Mouse (Mus musculus): ENCODE measurements around the gene Cdh4. TPM values are rescaled to one million over a fixed set of nuclear protein-coding genes. Genes with fewer than 3 reads are reported as not detected.
A peak's percentile ranks its signal among the peaks of the same experiment; 100 is the strongest.

Cdh4 gene
- polyA plus RNA-seq, 1 experiment from 2014 or later = 50.0 TPM

GRCm38 (mm10) chr2:179661998-179662714 lies 219.9 kb downstream of the Cdh4 start:
- ATAC-seq (ENCODE audit: low FRiP score, low read depth) = no peak
- Histone ChIP-seq H3K36me3 (no peaks in the 10 kb centered on the region), H3K4me3 (no peak overlapping the region), H3K27me3 (peaks cover 19% of the 10 kb centered on the region; the same call in 1 of the 2 replicates), H3K9me3 (no peaks in the 10 kb centered on the region), H3K4me2 (peak overlapping the region; percentile 20; the same call in 1 of the 2 replicates), H3K27ac (replicated peaks) (no peak overlapping the region), H3K9ac (no peak overlapping the region), H3K4me1 (replicated peaks) (peaks cover 25% of the 10 kb centered on the region)
- 5% methylated on average over 20 of the region's 20 CpGs for WGBS

- H3K36me3 ChIP-seq = no peaks in the 10 kb centered on the region
- H3K27ac ChIP-seq (replicated peaks) = no peak overlapping the region
- no peak overlapping the region for H3K4me3 ChIP-seq
- peaks cover 25% of the 10 kb centered on the region for H3K4me1 ChIP-seq (replicated peaks)
- no peak overlapping the region for H3K9ac ChIP-seq
- 13% methylated on average over 9 of the region's 9 CpGs for WGBS
- no peak for ATAC-seq (ENCODE audit: low FRiP score, low read depth)
- H3K27me3 ChIP-seq = peaks cover 19% of the 10 kb centered on the region; the same call in 1 of the 2 replicates
- no peaks in the 10 kb centered on the region for H3K9me3 ChIP-seq
- peak overlapping the region; percentile 20; the same call in 1 of the 2 replicates for H3K4me2 ChIP-seq
These were observed 220.5 kb downstream of the Cdh4 start for GRCm38 (mm10) chr2:179662739-179663138.

GRCm38 (mm10) chr2:179663652-179664051 lies 221.4 kb downstream of the Cdh4 start:
- 32% methylated on average over 9 of the region's 9 CpGs for WGBS
- Histone ChIP-seq H3K4me3 (no peak overlapping the region), H3K9me3 (no peaks in the 10 kb centered on the region), H3K27me3 (peaks cover 19% of the 10 kb centered on the region; the same call in 1 of the 2 replicates), H3K9ac (no peak overlapping the region), H3K4me1 (replicated peaks) (peaks cover 28% of the 10 kb centered on the region), H3K4me2 (no peak overlapping the region), H3K27ac (replicated peaks) (no peak overlapping the region), H3K36me3 (no peaks in the 10 kb centered on the region)
- ATAC-seq (ENCODE audit: low FRiP score, low read depth) = no peak

- H3K9me3 ChIP-seq = no peaks in the 10 kb centered on the region
- no peak overlapping the region for H3K9ac ChIP-seq
- H3K4me1 ChIP-seq (replicated peaks) = peaks cover 32% of the 10 kb centered on the region
- H3K36me3 ChIP-seq = no peaks in the 10 kb centered on the region
- 66% methylated on average over 13 of the region's 13 CpGs for WGBS
- H3K27ac ChIP-seq (replicated peaks) = no peak overlapping the region
- H3K4me2 ChIP-seq = no peak overlapping the region
- no peak overlapping the region for H3K4me3 ChIP-seq
- peaks cover 17% of the 10 kb centered on the region; the same call in 1 of the 2 replicates for H3K27me3 ChIP-seq
- ATAC-seq (ENCODE audit: low FRiP score, low read depth) = peak; percentile 62; the same call in 1 of the 2 replicates
These were observed 222.0 kb downstream of the Cdh4 start for GRCm38 (mm10) chr2:179664171-179664608.

- no peak overlapping the region for H3K4me2 ChIP-seq
- H3K27ac ChIP-seq (replicated peaks) = no peak overlapping the region
- no peak overlapping the region for H3K9ac ChIP-seq
- ATAC-seq (ENCODE audit: low FRiP score, low read depth) = no peak; the same call in 1 of the 2 replicates
- 29% methylated on average over 10 of the region's 10 CpGs for WGBS
- H3K27me3 ChIP-seq = peaks cover 6% of the 10 kb centered on the region; the same call in 1 of the 2 replicates
- no peaks in the 10 kb centered on the region for H3K36me3 ChIP-seq
- H3K4me1 ChIP-seq (replicated peaks) = peaks cover 21% of the 10 kb centered on the region
- H3K9me3 ChIP-seq = no peaks in the 10 kb centered on the region
- H3K4me3 ChIP-seq = no peak overlapping the region
These were observed 228.5 kb downstream of the Cdh4 start for GRCm38 (mm10) chr2:179670689-179671088.

- H3K27ac ChIP-seq (replicated peaks) = no peak overlapping the region
- no peaks in the 10 kb centered on the region for H3K9me3 ChIP-seq
- no peak for ATAC-seq (ENCODE audit: low FRiP score, low read depth)
- peaks cover 12% of the 10 kb centered on the region for H3K4me1 ChIP-seq (replicated peaks)
- H3K4me2 ChIP-seq = no peak overlapping the region
- H3K4me3 ChIP-seq = no peak overlapping the region
- no peak overlapping the region for H3K9ac ChIP-seq
- WGBS = 55% methylated on average over 5 of the region's 5 CpGs
- H3K36me3 ChIP-seq = no peaks in the 10 kb centered on the region
- no peaks in the 10 kb centered on the region for H3K27me3 ChIP-seq
These were observed 237.6 kb downstream of the Cdh4 start for GRCm38 (mm10) chr2:179679866-179680265.

- Histone ChIP-seq H3K4me3 (no peak overlapping the region), H3K27me3 (no peaks in the 10 kb centered on the region), H3K36me3 (no peaks in the 10 kb centered on the region), H3K4me1 (replicated peaks) (peaks cover 12% of the 10 kb centered on the region), H3K9me3 (no peaks in the 10 kb centered on the region), H3K9ac (no peak overlapping the region), H3K4me2 (no peak overlapping the region), H3K27ac (replicated peaks) (no peak overlapping the region)
- WGBS = 82% methylated on average over 1 of the region's 1 CpGs
- no peak for ATAC-seq (ENCODE audit: low FRiP score, low read depth)
These were observed 239.2 kb downstream of the Cdh4 start for GRCm38 (mm10) chr2:179681386-179681785.

GRCm38 (mm10) chr2:179687243-179687681 lies 245.0 kb downstream of the Cdh4 start:
- WGBS = 30% methylated on average over 12 of the region's 12 CpGs
- Histone ChIP-seq H3K36me3 (no peaks in the 10 kb centered on the region), H3K27ac (replicated peaks) (peak overlapping the region; percentile 13), H3K9ac (no peak overlapping the region), H3K4me3 (no peak overlapping the region), H3K4me1 (replicated peaks) (peaks cover 24% of the 10 kb centered on the region), H3K4me2 (no peak overlapping the region), H3K9me3 (no peaks in the 10 kb centered on the region), H3K27me3 (no peaks in the 10 kb centered on the region)
- ATAC-seq (ENCODE audit: low FRiP score, low read depth) = no peak

- WGBS = 84% methylated on average over 5 of the region's 5 CpGs
- H3K4me2 ChIP-seq = no peak overlapping the region
- H3K36me3 ChIP-seq = no peaks in the 10 kb centered on the region
- no peak overlapping the region for H3K4me3 ChIP-seq
- no peak for ATAC-seq (ENCODE audit: low FRiP score, low read depth)
- no peaks in the 10 kb centered on the region for H3K9me3 ChIP-seq
- peaks cover 24% of the 10 kb centered on the region for H3K4me1 ChIP-seq (replicated peaks)
- no peak overlapping the region for H3K27ac ChIP-seq (replicated peaks)
- H3K27me3 ChIP-seq = no peaks in the 10 kb centered on the region
- H3K9ac ChIP-seq = no peak overlapping the region
These were observed 246.7 kb downstream of the Cdh4 start for GRCm38 (mm10) chr2:179688976-179689375.

GRCm38 (mm10) chr2:179689761-179690160 lies 247.5 kb downstream of the Cdh4 start:
- WGBS = 57% methylated on average over 3 of the region's 3 CpGs
- H3K4me1 ChIP-seq (replicated peaks) = peaks cover 29% of the 10 kb centered on the region
- no peak for ATAC-seq (ENCODE audit: low FRiP score, low read depth)
- H3K9ac ChIP-seq = no peak overlapping the region
- H3K4me3 ChIP-seq = no peak overlapping the region
- no peaks in the 10 kb centered on the region for H3K36me3 ChIP-seq
- no peak overlapping the region for H3K4me2 ChIP-seq
- H3K27me3 ChIP-seq = no peaks in the 10 kb centered on the region
- H3K27ac ChIP-seq (replicated peaks) = no peak overlapping the region
- no peaks in the 10 kb centered on the region for H3K9me3 ChIP-seq

GRCm38 (mm10) chr2:179690571-179690970 lies 248.3 kb downstream of the Cdh4 start:
- Histone ChIP-seq H3K27ac (replicated peaks) (no peak overlapping the region), H3K4me1 (replicated peaks) (peaks cover 33% of the 10 kb centered on the region), H3K36me3 (no peaks in the 10 kb centered on the region), H3K4me3 (no peak overlapping the region), H3K4me2 (no peak overlapping the region), H3K27me3 (no peaks in the 10 kb centered on the region), H3K9ac (no peak overlapping the region), H3K9me3 (no peaks in the 10 kb centered on the region)
- ATAC-seq (ENCODE audit: low FRiP score, low read depth) = no peak
- WGBS = 23% methylated on average over 7 of the region's 7 CpGs

GRCm38 (mm10) chr2:179694936-179695335 lies 252.7 kb downstream of the Cdh4 start:
- no peak for ATAC-seq (ENCODE audit: low FRiP score, low read depth)
- no peak overlapping the region for H3K27ac ChIP-seq (replicated peaks)
- 44% methylated on average over 9 of the region's 9 CpGs for WGBS

More at GRCm38 (mm10) chr2:179694936-179695335, 252.7 kb downstream of the Cdh4 start:
- peaks cover 25% of the 10 kb centered on the region; the same call in 1 of the 2 replicates for H3K4me1 ChIP-seq (replicated peaks)
- H3K4me3 ChIP-seq = no peak overlapping the region
- H3K9me3 ChIP-seq = no peaks in the 10 kb centered on the region
- H3K4me2 ChIP-seq = no peak overlapping the region
- no peaks in the 10 kb centered on the region for H3K36me3 ChIP-seq
- no peaks in the 10 kb centered on the region for H3K27me3 ChIP-seq
- H3K9ac ChIP-seq = no peak overlapping the region

Measured in hindbrain, embryonic 15.5 days (tissue).